Mouse (Mus musculus): ENCODE data around the gene Emc1. TPM values are rescaled to one million over a fixed set of nuclear protein-coding genes. Genes with fewer than 3 reads are reported as not detected.
A peak's percentile ranks its signal among the peaks of the same experiment; 100 is the strongest.

Gene Emc1
- polyA plus RNA-seq (2012; rRNA removed) = 41.3 and 43.8 TPM in 2 replicates

DNA sequence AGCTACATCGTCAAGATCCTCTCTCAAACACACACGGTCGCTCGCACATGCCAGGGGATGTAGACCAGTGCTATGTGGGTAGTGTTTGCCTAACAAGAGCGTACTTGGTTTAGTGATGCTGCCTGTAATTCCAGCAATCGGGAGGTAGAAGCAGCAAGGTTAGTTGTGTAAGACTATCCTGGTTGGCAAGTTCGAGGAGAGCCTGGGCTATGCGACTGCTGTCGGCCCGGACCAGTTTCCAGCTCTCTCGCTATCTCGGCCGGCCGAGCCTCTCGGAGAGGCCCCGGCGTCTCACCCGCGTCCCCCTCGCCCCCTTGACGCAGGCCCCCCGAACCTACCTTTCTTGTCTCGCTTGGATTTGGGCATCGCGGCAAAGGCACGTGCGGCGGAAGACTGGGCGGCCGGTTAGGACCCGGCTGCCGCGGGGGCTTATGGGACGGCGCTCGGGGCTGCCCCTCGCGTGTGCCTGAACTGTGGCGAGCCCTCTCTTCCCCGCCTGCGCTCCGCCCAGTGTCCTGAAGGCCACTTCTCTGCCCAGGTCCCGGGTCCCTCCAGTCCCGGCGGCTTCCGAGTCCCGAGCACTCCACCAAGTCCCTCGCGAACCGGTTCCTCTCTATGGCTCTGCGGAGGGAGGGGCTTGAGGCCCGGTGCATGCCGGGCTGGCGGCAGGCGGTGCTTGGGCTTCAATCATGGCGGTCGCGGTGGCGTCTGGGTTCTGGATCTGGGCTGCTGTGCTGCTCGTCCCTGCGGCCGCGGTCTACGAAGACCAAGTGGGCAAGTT, at the start of gene Emc1, which contains the start of the genes Mrto4 and Ubr4:
Emc1 (plus strand) TSS at position 657 of the 781 bp plus-strand sequence.
Mrto4 (minus strand) TSS at position 646 of the 781 bp plus-strand sequence.
Ubr4 (plus strand) TSS at position 679 of the 781 bp plus-strand sequence.
- DNase-seq (ENCODE audit: low spot score) = peak; percentile 80

DNA sequence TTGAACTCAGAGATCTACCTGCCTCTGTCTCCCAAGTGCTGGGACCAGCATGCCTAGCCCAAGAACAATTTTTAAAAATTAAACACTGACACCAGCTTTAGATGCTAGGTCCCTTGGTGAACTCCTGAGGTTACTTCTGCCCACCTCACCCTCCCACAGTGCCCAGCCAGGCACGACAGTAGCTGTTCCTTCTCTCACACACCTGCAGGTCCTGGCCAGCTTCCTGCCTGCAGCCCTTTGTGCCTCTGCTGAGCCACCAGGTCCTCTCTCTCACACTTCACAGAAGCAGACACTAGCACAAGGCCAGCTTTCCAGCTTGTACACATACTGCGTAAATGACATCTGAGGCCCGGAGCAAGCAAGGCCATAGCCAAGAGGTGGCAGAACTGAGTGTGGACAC, 46.9 kb upstream of the Emc1 start:
- no peak for DNase-seq (ENCODE audit: low spot score)

DNA sequence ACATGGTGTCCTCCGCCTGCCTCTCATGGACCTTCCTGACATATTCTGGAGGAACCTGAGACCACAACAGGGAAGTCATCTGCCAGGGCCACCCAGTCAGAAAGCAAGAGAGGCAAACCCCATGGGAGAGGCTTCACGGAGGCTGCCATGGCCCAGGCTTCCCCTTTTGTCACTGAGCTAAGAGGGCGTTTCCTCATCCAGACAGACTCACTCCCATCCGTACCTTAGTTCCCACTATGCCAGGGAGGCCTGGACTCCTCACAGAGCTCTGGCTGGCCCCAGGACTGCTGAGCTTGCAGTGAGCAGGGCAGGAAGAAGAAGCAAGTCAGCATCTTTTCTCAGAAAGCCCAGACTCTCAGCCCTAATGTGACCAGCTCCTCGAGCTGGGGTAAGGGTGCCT, 44.5 kb upstream of the Emc1 start:
- no peak for DNase-seq (ENCODE audit: low spot score)

DNA sequence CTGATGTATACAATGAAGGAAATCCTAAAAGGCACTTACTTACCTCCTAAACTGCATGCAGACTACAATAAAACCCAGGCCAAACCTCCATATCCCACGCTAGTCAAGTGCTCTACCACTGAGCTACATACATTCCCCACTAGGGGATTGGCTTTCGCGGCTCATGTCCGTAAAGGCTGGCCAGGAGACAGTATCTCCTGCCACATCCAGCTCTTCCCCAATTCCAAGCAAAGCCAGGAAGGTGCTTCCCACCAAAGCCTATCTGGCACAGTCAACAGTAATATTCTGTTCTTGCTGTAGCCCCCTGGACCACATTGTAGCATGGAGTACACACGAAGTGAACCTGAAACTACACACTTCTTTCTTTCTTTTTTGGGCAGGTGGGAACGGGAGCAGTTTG, 42.7 kb upstream of the Emc1 start:
- no peak for DNase-seq (ENCODE audit: low spot score)

DNA sequence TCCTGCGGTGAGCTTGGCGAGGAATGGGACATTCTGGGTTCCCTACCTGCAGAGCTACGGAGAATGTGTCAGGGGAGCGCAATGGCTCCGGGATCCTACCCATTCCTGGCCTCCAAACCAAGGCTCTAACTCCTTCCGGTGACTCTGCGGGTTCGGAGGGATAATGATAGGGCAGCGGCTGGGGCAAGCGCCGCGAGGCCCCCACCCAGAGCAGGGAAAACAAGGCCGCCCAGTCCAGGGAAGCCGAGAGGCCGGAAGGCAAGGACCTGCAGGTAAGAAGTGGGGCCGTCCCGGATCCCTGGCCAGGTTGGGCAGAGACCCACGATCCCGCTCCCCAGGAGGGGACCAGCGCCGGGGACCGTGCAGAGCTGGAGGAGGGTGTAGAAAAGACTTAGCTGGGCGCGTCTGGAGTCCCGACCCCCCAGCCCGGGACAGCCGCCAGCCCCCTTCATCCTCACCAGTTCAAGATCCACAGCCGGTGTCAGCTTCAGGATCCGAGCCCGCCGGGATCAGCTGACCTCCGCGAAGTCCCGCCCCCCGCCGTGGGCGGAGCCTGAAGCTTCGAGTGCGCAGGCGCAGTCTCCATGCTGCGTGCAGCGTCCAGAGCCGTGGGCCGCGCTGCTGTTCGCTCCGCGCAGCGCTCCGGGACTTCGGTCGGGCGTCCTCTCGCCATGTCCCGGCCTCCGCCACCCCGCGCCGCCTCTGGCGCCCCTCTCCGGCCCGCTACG, 42.1 kb upstream of the Emc1 start, which contains the start of the genes Pqlc2 and Akr7a5:
Pqlc2 (minus strand) TSS at position 538 of the 728 bp plus-strand sequence.
Akr7a5 (plus strand) TSS at position 574 of the 728 bp plus-strand sequence.
- DNase-seq (ENCODE audit: low spot score) = peak; percentile 99

DNA sequence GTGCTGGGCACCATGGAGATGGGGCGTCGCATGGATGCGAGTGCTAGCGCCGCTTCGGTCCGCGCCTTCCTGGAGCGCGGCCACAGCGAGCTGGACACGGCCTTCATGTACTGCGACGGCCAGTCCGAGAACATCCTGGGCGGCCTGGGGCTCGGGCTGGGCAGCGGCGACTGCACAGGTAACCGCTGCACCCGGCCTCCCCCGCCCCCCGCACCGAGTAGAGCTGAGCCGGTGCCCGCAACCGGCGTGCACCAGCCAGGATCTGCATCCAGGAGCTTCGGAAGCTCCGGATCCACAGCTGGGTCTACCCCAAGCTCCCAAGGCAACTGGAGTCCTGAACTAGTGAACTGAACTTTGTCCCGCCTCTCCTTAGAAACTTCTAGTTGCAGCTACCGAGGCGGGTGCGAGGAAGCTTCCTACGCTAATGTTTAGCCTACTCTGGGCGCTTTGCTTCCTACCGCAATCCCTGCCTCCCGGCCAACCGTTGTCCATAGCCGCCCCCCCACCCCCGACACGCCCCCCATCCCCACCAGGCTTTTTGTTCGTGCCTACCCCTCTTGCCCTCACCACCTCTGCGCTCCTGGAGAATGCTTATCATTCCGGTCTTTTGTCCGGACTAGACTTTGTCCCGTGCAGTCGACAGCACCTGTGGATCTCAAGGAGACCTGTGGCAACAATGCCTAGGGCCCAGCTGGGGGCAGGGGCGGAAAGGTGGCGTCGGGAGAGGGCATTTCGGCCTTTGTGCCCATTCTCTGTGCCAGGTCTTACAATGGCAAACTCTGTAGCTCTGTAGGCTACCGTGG, 41.3 kb upstream of the Emc1 start:
- DNase-seq (ENCODE audit: low spot score) = no peak

DNA sequence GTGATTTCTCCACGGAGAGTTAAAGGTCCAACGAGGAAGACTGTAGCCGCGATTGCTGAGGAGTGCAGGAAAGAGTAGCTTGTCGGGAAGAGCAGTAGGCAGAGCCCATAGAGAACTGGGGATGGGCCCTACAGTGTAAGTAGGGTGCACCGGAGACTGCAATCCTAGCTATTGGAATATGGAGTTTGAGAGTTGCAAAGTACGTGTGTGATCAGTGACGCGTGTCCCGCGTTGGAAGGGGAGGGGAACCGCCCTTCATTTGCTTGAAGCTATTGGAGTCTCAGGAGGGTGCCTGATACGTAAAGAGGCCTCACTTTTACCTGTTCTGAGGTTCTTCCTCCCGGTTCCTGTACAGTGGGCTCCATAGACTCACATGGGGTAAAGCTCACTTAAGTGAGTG, 40.7 kb upstream of the Emc1 start:
- DNase-seq (ENCODE audit: low spot score) = no peak

DNA sequence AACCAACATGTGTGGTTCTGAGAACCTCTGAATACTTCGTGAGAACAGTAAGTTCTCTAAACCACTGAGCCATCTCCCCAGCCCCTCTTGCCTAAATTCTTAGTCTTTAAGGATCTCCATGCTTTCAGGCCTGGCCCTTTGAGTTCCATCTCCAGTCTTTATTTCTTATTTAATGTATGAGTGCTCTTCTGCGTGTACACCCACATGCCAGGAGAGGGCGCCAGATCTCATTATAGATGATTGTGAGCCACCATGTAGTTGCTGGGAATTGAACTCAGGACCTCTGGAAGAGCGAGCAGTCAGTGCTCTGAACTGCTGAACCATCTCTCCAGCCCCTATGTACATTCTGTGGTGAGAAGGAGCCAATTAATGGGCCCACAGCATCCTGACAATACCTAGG, 39.8 kb upstream of the Emc1 start:
- DNase-seq (ENCODE audit: low spot score) = no peak

DNA sequence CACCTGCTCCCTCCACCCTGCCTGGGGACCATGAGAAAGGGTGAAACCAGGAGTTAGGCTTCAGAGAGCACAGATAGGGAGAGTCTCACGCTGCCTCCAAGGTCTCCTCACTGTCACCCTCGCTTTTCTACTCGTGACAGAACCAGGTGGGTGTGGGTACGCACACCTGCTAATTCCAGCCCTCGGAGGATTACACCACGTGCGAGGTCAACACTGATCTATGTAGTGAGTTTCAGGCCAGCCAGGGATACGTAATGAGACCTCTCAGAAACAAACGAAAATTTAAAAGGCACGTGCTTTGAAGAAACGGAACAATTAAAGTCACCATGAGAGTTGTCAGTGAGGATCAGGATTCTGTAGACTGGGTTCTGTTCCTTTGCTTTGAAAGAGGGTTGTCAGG, 33.9 kb upstream of the Emc1 start:
- DNase-seq (ENCODE audit: low spot score) = no peak

DNA sequence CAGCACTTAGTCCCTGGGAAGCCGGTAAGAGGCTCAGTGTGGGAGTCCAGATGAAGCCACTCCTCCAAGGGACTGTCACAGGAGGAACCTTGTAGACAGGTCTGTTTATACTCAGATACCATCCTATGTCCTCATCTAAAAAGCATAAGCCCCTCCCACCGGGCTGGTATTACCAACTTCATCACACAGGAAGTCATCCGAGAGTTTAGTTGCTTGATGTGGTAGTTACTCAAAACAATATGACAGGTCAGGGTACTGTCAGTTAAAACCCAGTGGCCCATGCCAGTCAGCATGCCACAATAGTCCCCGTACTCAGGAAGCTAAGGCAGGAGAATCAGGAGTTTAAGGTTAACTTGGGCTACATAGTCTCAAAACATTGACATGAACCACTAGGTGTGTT, 32.6 kb upstream of the Emc1 start:
- no peak for DNase-seq (ENCODE audit: low spot score)

DNA sequence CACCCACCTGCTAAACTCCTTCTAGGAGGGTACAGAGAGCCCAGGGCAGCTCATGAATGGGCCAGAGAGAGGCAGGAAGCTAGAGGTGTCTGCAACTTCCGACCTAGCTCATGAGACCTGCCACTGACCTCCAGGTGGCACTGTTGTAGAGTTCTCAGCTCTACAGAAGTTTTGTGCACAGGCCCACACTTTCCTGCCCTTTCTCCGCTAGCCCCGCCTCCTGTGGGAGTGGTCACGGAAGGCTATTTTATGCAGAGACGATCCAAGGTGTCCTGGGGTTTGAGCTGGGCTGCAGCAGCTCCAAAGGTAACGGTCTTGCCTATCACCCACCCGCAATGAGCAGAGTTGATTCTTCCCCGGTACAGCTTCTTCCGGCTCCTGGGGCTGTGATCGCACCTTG, 21.8 kb upstream of the Emc1 start:
- no peak for DNase-seq (ENCODE audit: low spot score)

DNA sequence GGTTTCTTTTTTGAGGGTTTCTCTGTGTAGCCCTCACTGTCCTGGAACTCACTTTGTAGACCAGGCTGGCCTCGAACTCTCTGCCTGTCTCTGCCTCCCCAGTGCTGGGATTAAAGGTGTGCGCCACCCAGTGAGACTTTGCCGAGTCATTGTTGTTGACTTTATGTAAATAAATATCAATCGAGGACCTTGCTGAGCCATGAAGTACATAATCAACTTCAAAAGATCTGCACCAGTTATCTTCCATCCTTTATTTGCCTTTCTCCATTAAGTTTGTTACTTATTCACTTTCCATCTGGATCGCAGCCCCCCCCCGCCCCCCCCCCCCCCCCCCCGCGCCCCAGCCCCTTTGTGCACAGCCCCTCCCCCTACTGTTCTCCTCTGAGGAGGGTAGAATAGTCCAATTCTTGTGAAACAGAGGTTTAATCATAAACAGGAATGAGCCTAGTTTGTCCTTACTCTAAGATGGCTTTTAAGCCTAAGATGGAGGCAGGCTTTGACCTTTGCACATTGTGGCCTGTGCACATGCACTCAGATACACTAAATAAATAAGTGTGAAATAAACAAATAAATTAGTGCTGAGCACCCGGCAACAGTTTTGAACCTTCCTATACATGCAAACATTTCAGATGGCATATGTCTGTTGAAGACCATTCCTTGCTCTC, 17.6 kb upstream of the Emc1 start:
- no peak for DNase-seq (ENCODE audit: low spot score)

DNA sequence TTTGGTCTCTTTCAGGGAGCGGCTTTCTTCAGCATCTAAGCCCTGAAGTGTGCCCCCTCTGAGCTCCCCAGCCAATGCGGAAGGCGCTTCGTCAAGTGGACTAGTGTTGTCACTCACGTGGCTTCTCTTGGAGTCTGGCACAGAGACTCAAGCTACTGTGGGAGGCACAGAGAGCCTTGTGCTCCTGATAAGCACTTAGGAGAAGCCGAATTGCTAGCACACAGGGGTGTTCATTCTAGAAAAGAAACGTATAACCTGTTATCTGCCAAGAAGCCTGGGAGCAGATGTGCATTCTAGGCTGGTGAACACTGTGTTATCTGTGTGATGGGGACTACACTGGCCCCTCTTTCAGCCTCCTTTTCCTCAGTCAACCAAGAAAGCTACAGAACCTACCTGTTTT, 16.9 kb upstream of the Emc1 start:
- DNase-seq (ENCODE audit: low spot score) = no peak

DNA sequence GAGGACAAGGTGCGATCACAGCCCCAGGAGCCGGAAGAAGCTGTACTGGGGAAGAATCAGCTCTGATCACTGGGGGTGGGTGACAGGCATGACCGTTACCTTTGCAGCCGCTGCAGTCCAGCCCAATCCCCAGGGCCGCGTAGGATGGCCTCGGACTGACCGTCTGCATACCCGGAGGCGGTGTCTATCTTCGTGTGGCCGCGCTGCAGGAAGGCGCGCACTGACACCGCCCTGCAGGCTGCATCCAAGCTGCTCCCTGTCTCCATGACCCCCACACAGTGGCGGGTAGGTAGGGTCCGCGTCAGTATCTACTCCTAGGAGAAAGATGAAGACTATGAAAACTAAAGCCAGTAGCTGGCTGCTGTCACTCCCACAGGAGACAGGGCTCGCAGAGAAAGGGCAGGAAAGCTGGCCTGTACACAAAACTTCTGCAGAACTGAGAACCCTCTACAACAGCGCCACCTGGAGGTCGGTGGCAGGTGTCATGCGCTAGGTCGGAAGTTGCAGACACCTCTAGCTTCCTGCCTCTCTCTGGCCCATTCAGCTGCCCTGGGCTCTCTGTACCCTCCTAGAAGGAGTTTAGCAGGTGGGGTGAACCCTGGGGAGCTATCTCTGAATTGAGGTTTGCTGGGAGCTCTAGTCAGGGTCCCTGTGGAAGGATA, 15.4 kb upstream of the Emc1 start:
- peak; percentile 63 for DNase-seq (ENCODE audit: low spot score)

DNA sequence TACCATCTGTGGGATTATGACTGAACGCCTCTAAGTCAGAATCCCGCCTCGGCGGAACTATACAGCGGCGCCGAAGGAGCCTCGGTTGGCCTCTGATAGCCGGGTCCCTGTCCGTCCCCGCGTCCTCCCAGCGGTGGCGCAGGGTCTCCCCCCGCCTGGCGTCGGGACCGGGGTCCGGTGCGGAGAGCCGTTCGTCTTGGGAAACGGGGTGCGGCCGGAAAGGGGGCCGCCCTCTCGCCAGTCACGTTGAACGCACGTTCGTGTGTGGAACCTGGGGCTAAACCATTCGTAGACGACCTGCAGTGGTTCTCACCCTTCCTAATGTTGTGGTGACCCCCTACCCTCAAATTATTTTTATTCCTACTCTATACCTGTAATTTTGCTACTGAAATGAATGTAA, 14.2 kb upstream of the Emc1 start:
- DNase-seq (ENCODE audit: low spot score) = no peak

DNA sequence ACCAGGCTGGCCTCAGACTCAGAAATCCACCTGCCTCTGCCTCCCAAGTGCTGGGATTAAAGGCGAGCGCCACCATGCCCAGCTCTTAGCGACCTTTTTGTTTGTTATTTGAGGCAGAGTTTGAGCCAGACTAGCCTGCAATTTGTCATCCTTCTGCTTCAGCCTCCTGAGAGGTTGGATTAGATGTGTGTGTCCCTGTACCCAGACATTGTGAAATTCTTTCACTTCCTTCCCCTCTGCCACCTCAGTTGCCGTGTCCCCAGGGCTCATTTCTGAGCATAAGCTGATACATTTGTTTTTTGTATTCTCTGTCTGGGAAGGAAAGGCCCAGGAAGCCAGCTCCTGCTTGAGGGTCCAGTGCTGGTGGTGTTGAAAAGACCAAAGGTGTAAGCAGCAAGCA, 11.6 kb upstream of the Emc1 start:
- DNase-seq (ENCODE audit: low spot score) = no peak

DNA sequence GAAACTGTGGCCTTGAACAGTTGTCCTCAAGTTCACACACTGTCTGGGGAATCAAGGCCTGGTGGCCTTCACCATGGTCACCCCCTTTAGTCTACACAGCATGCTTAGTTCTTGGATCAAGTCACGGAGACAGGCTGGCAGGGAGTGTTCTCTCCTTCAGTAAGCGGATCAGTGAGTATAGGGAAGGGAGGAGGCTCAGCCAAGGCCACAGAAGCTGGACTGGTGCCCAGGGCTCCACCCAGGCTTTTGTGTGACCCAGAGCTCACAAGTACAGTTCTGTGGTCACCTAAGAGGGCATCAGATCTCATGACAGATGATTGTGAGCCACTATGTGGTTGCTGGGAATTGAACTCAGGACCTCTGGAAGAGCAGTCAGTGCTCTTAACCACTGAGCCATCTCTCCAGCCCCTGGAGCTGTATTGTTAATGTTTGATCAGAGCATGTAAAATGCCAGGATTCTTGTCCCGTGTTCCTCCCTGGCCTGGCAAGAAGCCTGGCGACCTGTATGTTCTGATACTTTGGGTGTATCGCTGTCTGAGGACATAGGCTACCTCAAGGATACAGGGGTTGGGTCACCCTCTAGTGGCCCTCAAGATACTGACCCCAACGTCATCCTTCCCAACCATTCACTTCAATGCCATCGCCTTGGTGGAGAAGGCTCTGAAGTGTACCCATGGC, 10.7 kb upstream of the Emc1 start:
- no peak for DNase-seq (ENCODE audit: low spot score)

DNA sequence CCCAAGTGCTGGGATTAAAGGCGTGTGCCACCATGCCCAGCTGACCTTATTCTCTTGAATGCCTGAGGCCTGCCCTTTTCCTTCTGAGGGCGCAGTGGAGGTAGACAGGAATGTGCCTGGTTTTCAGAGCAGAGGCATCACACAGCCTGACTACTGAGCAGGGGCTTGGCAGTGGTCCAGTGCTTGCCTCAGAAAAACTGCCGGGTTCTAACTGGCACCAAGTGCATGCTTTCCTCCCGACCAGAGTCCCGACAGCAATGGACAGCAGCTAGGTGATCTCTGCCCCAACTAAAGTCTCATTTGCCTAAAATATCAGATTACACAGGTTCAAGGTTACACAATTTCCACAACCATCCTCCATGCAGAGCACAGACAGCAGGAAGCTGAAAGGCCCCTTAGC, 8.7 kb upstream of the Emc1 start:
- DNase-seq (ENCODE audit: low spot score) = no peak

DNA sequence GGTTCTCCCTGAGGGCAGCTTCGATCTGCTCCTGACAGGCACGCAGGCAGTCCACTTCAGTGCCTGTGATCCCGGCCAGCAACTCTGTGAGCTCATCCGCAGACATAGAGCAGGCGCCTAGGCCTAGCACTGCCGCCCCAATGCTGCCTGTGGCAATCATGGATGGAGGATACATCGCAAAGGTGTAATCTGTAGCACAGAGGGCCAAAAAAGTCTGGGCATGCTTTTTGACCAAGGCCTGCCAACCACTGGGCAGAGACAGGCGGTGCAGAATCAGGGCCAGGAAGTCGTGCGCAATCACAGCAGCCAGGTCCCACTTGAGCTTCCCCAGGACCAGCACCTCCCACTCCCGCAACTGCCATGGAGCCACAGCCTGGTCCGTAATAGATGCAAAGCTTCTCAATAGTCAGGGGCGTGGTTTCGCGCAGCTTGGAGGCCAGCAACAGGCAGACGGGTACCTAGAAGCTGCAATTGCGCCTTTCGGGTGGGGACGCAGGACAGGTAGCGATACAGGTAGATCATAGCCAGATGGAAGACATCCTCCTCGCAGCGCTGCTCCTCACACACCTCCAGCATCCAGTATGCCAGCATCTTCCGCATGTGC, 6.9 kb upstream of the Emc1 start:
- DNase-seq (ENCODE audit: low spot score) = no peak

DNA sequence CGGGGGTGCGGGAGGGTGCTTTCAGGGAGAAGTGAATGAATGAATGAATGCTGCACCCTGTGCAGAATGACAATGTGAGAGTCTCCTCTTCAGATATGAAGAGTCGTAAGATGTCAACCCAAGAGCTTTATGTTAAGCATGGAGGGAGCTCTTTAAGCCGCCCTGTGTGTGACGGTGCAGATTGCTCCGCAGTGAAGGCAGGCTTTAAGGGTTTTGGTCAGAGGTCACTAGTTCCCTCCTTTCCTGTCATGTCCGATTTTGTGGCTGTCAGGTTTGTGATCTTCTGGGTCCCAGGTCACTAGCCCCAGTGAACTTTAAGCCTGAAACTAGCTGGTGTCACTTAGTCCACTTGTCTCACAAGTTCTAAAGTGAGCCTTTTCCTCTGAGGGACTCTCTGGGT, 445 bp downstream of the Emc1 start:
- no peak for DNase-seq (ENCODE audit: low spot score)
